Mouse (Mus musculus) lung, postnatal 10 days (tissue): ENCODE results near the gene Klrk1.
"Not testable (repeated sequence)": the region's sequence is repeated elsewhere in the genome, so short reads cannot be mapped to it uniquely, and the experiment has no call there.

Experiments used
- DNase-seq: peaks from one replicate; pipeline ENCODE4 v3.0.0; 2021

Gene Klrk1

DNA sequence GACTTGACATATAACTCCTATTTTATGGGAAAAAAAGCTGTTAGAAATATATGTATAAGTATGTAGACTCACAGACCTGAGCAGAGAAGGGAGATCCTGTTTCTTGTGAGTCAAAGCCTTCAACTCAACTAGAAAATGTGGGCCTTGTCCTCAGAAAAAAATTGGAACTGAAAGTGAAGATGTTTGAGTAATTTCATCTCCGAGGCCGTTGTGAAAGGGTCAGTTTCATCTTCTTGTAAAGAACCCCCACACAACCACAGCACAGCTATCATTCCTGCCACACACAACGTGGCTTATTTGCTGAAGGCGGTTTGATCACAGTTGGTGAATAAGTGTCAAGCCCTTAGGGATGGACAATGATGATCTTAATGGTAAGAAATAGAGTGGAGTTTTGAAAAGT lies at the start of gene Klrk1:
TSS of gene Klrk1 (minus strand) at position 130 of the 400 bp plus-strand sequence.
- no peak for DNase-seq

DNA sequence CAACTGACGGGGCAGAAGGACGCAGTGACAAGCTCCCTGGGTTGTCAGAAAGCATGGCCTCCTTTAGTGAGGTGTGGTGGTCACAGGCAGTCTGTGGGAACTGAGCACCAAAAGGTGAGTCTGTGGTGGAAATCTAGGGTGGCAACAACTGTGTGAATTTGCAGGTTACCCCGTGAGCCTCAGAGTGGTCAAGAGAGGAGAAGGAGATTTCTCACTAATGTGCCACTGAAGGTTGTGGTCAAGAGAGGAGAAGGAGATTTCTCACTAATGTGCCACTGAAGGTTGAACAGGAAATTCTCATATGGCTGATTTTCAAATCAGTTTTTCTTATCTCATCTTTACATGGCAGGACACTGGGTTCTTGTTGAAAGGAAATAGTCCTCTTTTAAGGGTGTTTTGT lies 37.6 kb upstream of the Klrk1 start:
- DNase-seq = not testable (repeated sequence)

DNA sequence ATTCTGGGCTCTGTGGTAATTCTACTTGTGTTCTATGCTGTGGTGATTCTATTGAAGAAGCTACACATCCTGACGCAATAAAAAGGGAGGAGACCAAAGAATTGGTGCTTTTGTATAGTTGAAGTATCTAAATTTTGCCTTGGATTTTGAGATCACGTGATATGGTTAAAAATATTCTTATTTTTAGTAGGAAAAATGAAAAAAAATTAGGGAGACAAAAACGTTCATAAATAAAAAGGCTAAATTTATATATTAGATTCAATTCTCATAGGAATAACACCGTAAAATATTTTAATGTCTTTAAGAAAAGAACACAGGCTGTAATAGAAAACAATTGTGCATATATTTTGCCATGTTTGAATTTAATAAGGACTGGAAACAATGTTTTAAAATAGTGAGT lies 36.9 kb upstream of the Klrk1 start, which contains the start of gene Klrc2:
TSS of gene Klrc2 (minus strand) at position 101 of the 400 bp plus-strand sequence.
- DNase-seq = not testable (repeated sequence)

DNA sequence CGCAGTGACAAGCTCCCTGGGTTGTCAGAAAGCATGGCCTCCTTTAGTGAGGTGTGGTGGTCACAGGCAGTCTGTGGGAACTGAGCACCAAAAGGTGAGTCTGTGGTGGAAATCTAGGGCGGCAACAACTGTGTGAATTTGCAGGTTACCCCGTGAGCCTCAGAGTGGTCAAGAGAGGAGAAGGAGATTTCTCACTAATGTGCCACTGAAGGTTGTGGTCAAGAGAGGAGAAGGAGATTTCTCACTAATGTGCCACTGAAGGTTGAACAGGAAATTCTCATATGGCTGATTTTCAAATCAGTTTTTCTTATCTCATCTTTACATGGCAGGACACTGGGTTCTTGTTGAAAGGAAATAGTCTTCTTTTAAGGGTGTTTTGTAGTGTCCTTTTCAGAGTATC lies 20.4 kb upstream of the Klrk1 start:
- DNase-seq = not testable (repeated sequence)

DNA sequence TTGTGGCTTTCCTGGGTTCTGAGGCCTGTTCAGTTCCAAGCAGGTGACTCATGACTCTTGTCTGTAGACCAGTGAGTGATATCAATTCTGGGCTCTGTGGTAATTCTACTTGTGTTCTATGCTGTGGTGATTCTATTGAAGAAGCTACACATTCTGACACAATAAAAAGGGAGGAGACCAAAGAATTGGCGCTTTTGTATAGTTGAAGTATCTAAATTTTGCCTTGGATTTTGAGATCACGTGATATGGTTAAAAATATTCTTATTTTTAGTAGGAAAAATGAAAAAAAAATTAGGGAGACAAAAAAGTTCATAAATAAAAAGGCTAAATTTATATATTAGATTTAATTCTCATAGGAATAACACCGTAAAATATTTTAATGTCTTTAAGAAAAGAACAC lies 19.6 kb upstream of the Klrk1 start, which contains the start of gene Klrc3:
TSS of gene Klrc3 (minus strand) at position 101 of the 400 bp plus-strand sequence.
- DNase-seq = not testable (repeated sequence)

DNA sequence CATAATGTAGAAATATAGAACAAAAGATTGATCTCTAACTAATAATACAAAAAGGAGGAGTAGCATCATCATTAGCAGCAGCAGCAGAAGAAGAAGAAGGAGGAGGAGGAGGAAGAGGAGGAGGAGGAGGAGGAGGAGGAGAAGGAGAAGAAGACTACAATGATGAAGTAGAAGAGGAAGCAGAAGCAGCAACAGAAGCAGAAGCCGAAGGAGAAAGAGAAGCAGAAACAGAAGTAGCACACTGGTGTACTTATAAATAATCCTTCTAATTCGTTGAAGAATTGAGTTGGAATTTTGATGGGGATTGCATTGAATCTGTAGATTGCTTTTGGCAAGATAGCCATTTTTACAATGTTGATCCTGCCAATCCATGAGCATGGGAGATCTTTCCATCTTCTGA lies 7.4 kb upstream of the Klrk1 start:
- not testable (repeated sequence) for DNase-seq

DNA sequence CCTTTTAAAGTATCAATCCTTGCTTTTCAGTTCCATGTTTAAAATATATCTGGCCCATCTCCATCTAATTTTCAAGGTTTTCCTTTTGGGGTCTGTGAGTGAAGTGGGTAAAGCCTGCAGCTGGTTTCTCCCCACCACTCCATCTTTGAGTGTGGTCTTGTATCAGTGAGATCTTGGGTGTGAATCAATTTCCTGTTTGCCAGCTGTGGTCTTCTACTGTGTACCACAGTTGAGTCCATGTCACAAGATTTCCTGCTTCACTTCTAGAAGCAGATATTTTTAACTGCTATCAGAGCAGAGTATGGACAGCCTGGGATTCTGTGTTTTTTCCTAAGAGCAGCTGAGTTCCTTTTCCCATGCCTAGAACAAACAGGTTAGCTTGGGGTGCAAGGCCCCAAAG lies 15.3 kb downstream of the Klrk1 start:
- DNase-seq = no peak

DNA sequence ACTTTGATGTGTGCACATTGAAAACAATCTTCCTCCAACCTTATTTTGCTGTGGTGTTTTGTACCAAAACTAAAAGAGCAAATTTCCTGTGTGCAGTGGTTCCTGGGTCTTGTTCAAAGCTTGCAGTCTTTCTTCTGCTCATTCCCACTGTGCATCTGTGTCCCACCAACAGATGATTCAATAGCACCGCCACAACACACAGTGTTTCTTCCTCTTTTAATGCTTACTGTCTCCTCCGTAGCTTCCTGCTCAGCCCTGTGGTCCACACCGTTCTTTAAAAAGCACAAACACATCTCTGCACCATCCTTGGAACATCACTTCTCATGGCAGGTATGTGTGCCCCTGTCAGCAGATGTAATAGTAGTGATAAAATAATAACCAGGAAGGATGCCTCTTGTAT lies 32.2 kb downstream of the Klrk1 start, which contains the start of gene Klrd1:
TSS of gene Klrd1 (plus strand) at position 275 of the 400 bp plus-strand sequence.
- DNase-seq = no peak

DNA sequence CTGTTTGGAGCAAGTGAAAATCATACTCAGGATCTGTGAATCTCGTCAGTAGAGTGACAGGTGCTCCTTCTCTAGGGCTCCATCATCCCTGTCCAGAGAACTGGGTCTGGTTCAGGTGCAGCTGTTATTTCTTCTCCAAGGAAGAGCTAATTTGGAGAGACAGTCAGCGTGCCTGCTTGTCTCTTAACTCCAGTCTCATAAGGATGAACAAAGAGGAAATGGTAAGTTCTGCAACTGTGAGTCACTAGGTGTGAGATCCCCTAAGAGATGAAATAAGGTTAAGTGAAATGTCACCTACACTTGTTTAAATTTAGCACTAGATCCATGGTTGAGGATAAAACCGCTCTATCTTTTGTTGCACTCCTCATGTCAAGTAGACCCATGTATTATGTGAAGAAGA lies 40.6 kb downstream of the Klrk1 start:
- no peak for DNase-seq

DNA sequence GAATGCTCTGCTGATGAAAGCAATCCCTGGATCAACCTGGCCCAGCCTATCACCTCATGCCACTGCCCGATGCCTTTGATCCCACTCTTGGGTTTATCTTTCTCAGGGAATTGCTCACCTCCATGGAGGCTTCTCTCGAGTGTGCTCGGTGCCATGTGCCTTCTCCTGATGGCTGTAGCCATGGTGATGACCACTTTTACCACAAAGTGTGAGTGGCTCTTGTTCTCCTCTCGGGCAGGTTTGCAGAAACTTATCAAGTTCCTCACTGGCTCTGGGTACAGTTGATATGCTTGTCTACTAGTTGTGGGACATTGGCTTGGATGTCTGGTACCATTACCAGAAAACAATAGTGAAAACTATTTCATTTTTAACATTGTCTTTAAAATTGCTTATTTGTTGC lies 41.8 kb downstream of the Klrk1 start:
- DNase-seq = no peak

DNA sequence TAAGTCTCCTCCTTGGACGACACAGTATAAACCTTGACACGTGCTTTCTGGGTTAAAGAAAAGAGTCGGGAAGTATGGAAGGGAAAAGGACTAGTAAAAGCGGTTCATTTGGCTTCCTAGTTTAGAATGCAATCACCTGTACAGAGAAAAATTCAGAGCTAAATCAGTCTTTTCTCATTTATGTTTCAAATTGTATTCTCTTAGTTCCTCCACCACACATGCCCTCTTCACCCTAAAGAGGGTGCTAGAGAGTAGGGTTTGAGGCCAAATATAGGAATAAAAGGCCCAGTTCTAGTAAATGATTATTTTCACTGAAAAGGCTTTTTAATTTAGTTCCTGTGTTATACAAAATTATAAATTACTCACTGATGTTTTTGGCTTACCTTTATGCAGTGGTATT lies 42.4 kb downstream of the Klrk1 start:
- no peak for DNase-seq

DNA sequence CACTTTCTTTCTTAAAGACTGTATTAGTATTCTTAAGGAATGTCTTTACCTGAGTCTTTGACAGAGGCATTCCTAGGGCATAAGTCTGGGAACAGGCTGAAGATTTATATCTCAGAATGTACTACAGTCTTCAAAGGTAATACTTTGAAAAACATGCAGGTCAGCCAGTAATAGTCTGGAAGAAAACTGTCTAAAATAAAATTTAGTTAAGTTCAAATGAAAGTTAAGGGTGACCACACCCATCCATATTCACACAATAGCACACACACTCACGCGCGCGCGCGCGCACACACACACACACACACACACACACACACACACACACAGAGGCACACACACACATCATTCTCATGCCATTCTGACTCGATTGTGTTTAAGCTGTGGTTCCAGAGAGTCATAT lies 46.1 kb downstream of the Klrk1 start, which contains the start of gene Klre1:
TSS of gene Klre1 (plus strand) at position 301 of the 400 bp plus-strand sequence.
- no peak for DNase-seq

DNA sequence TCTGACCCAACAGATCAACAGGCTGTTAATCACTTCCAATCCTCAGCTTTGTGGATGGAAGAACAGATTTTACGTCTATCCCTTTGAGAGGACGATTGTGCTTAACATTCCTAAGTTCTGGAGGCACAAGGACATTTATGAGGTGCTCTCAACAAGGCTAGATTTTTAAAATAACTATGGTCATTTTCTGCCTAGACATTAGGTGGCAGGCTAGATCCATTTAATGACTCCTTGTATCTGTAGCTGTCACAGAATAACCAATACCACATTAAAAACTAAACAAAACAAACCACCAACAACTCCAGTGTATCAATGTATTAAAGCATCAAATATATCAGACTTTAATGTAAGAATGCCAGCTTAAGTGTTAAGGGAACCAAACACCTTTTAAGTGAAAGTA lies 48.3 kb downstream of the Klrk1 start:
- no peak for DNase-seq

DNA sequence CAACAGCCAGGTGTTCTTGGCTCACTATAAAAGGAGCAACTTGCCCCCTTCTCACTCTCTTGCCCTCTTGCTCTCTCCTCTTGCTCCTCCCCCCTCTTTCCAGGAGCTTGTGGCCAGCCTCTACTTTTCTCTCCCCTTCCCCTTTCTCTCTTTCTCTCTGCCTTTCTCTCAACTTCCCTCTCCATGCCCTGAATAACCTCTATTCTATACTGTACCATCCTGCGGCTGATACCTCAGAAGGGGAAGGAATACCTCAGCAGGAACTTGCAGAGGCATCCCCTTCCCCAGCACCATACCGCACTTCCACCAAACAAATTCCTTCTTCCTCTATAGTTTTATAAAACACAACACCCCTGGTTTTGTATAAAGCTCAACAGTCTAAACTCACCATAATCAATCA lies 58.4 kb downstream of the Klrk1 start:
- no peak for DNase-seq
